Mouse (Mus musculus) ES-E14 (cell line): ENCODE data around the gene Cox14.

ENCODE experiments used
- CHD2 ChIP-seq: IDR thresholded peaks from 2 replicates; pipeline ENCODE4 v1.6.1; 2014; ENCODE audit warnings: mild to moderate bottlenecking, low read depth, low read length, inconsistent platforms
- HCFC1 ChIP-seq: IDR thresholded peaks from 2 replicates; pipeline ENCODE4 v1.6.1; 2012; ENCODE audit warnings: low read length, inconsistent platforms, borderline replicate concordance; ENCODE audit not compliant: insufficient read depth
- MAFK ChIP-seq: IDR thresholded peaks from 2 replicates; pipeline ENCODE4 v1.6.1; 2014; ENCODE audit warnings: mild to moderate bottlenecking, low read depth, low read length, inconsistent platforms; ENCODE audit not compliant: insufficient read depth

- TF ChIP-seq MAFK (no peak), HCFC1 (no peak), CHD2 (no peak)
These were observed 47.0 kb downstream of the Cox14 start for GRCm38 (mm10) chr15:99772277-99772880.
